34 mouse cellular contexts compared by ENCODE assay signal in the genomic region with DNA sequence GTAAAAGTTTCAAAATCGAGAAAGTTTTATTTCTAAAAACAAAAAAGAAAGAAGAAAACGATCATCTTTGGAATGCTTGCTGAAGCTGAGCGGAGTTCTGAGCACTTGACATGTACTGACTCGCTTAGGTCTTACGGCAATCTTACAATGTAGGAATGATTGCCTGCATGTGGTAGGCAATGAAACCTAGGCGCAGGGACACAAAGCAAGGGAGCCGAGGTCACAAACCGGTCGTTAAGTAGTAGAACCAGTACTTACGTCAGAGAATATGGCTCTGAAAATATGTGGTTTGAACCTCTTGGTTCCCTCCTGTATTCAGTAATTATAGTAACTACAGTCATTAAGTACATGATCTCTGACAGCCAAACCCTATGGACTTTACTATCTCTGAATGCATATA. TPM values are rescaled to one million over a fixed set of nuclear protein-coding genes. Genes with fewer than 3 reads are reported as not detected.
"Had no signal": no experiment of that assay in that cellular context is flagged by ENCODE, and none has a peak within 500 bp of the region (broad histone marks: within the 10 kb centered on the region; RNA-seq: fewer than 3 reads in every experiment).

No protein-coding gene starts in this region.

- H3K4me1 ChIP-seq: liver, embryonic 13.5 days; liver, embryonic 15.5 days; midbrain, embryonic 10.5 days; midbrain, embryonic 12.5 days; midbrain, embryonic 15.5 days; neural tube, embryonic 12.5 days had no signal

- ATAC-seq: liver, embryonic 12.5 days; liver, postnatal 0 days; lung, postnatal 0 days; midbrain, embryonic 13.5 days; midbrain, embryonic 15.5 days; midbrain, embryonic 16.5 days had no signal

- H3K9me3 ChIP-seq: limb, embryonic 10.5 days; limb, embryonic 13.5 days; limb, embryonic 15.5 days; liver, embryonic 12.5 days; liver, embryonic 13.5 days; liver, embryonic 15.5 days; lung, embryonic 15.5 days; midbrain, embryonic 10.5 days; midbrain, embryonic 12.5 days; midbrain, embryonic 13.5 days; midbrain, embryonic 15.5 days; neural tube, embryonic 12.5 days had no signal

- DNase-seq: left cerebral cortex, postnatal 4 days; liver; liver, embryonic 13.5 days; liver, postnatal 0 days; lung, adult 18-20 months; lung, adult 2 months; lung, embryonic 14.5 days; lung, postnatal 10 days; lung, postnatal 14 days; lung, postnatal 36 days; lung, postnatal 4 days; midbrain, embryonic 14.5 days had no signal

- H3K36me3 ChIP-seq: limb, embryonic 10.5 days; limb, embryonic 12.5 days; limb, embryonic 13.5 days; limb, embryonic 15.5 days; liver, embryonic 12.5 days; liver, embryonic 13.5 days; liver, embryonic 15.5 days; lung, embryonic 15.5 days; midbrain, embryonic 10.5 days; midbrain, embryonic 12.5 days; midbrain, embryonic 13.5 days; midbrain, embryonic 15.5 days; neural tube, embryonic 12.5 days had no signal

- H3K27me3 ChIP-seq: limb, embryonic 12.5 days; limb, embryonic 13.5 days; limb, embryonic 15.5 days; liver, embryonic 12.5 days; liver, embryonic 13.5 days; liver, embryonic 15.5 days; lung, embryonic 15.5 days; megakaryocyte, embryonic 14.5 days; midbrain, embryonic 12.5 days; midbrain, embryonic 13.5 days; midbrain, embryonic 15.5 days; neural tube, embryonic 12.5 days had no signal

- H3K4me2 ChIP-seq: limb, embryonic 12.5 days; limb, embryonic 13.5 days; limb, embryonic 15.5 days; liver, embryonic 11.5 days; liver, embryonic 12.5 days; liver, embryonic 13.5 days; liver, embryonic 15.5 days; lung, embryonic 14.5 days; lung, embryonic 15.5 days; midbrain, embryonic 11.5 days; midbrain, embryonic 12.5 days; midbrain, embryonic 13.5 days; midbrain, embryonic 15.5 days; neural tube, embryonic 12.5 days had no signal

- H3K4me3 ChIP-seq: limb, embryonic 10.5 days; limb, embryonic 12.5 days; limb, embryonic 13.5 days; limb, embryonic 15.5 days; liver, embryonic 12.5 days; liver, embryonic 13.5 days; liver, embryonic 15.5 days; lung, embryonic 15.5 days; megakaryocyte, embryonic 14.5 days; midbrain, embryonic 10.5 days; midbrain, embryonic 12.5 days; midbrain, embryonic 13.5 days; midbrain, embryonic 15.5 days; myocyte; neural tube, embryonic 12.5 days had no signal

- H3K27ac ChIP-seq: limb, embryonic 10.5 days; limb, embryonic 12.5 days; limb, embryonic 13.5 days; limb, embryonic 15.5 days; liver, embryonic 12.5 days; liver, embryonic 13.5 days; liver, embryonic 14.5 days; liver, embryonic 15.5 days; lung, embryonic 15.5 days; macrophage; midbrain, embryonic 10.5 days; midbrain, embryonic 12.5 days; midbrain, embryonic 13.5 days; midbrain, embryonic 15.5 days; neural tube, embryonic 12.5 days had no signal

- H3K9ac ChIP-seq: limb, embryonic 12.5 days; limb, embryonic 13.5 days; limb, embryonic 15.5 days; liver, embryonic 12.5 days; liver, embryonic 13.5 days; liver, embryonic 14.5 days; liver, embryonic 15.5 days; liver, postnatal 0 days; lung, embryonic 14.5 days; lung, embryonic 15.5 days; midbrain, embryonic 12.5 days; midbrain, embryonic 13.5 days; midbrain, embryonic 15.5 days; neural tube, embryonic 12.5 days had no signal

RNA-seq across cellular contexts. Expression of a gene that starts 29.4 kb away (rescaled TPM):
- total RNA-seq: megakaryocyte-erythroid progenitor cell, adult 5-6 weeks; monocyte, adult 5-6 weeks had no signal
- polyA plus RNA-seq: macrophage had no signal
